Mouse (Mus musculus): ENCODE data around the gene Rnase1.
"Not testable (repeated sequence)": the region's sequence is repeated elsewhere in the genome, so short reads cannot be mapped to it uniquely, and the experiment has no call there.

Gene Rnase1

DNA sequence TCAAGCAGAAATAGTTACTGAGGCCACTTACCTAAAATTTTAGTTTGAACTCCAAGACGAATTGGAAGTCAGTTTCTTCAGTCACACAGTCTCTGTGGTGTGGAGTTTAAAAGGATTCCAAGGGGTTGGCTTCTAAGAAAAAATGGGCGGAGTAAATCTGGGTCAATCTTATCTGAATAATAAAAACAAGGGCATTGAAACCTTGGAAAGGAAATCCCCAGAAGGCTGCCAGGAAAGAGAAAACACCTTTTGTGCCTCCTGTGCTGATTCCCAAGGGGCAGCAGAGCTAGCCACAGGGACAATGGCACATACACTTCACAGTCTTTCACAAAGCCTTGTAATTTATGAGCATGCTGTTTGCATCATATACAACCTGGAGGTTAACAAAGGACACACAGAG lies at the start of gene Rnase1:
Gene Rnase1, minus strand, starts transcription at position 101 of the 400 bp plus-strand sequence.
- DNase-seq (ENCODE audit: low spot score) = no peak

DNA sequence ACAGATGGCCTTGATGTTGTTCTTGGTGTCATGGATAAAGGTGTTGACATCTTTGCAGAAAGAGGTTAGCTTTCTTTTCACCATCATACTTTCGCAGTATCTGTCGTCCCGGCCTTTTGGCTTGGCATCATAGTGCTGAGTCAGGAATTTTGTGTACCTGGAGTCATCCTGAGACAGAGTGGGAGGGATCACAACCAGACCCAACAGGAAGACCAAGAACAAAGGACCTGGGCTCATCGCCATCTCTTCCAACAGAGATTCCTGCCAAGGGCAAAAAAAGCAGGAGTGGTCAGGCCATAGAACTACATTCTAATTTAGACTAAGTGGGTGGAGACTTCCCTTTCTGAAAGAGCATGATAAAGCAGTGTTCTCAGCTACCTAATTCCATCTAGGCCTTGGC lies 49.1 kb upstream of the Rnase1 start:
- DNase-seq (ENCODE audit: low spot score) = no peak

DNA sequence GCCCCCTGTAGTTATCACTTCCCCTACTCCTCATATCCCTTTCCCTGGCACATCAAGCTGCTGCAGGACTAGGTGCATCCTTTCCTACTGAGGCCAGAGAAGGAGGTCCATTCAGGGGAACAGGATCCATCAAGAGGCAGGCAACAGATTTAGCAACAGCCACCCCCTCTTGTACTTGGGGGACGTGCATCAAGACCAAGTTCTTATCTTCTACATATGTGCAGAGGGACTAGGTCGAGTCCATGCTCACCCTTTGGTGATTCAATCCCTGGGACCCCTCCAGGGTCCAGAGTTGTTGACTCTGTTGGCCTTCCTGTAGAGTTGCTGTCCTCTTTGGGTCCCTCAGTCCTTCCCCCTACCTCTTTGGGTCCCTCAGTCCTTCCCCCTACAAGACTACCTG lies 34.5 kb upstream of the Rnase1 start:
- DNase-seq (ENCODE audit: low spot score) = not testable (repeated sequence)

DNA sequence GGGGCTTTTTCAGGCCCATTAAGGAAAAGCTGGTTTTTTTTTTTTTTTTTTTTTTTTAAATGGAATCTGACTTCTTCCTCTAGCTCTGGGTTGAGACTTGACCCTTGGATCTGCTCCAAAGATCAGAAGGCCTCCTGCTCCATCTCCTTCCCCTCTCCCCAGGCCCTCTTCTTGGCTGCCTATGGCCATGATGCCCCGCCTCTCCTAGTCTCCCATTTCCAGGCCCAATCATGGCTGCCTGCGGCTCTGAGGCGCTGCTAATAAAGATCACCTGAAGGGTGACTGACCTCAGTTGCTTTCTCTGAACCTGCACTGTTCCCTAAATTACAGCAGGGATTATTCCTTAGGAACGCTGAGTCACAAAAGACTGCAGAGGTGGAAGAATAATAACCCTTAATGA lies 27.3 kb upstream of the Rnase1 start:
- no peak for DNase-seq (ENCODE audit: low spot score)

DNA sequence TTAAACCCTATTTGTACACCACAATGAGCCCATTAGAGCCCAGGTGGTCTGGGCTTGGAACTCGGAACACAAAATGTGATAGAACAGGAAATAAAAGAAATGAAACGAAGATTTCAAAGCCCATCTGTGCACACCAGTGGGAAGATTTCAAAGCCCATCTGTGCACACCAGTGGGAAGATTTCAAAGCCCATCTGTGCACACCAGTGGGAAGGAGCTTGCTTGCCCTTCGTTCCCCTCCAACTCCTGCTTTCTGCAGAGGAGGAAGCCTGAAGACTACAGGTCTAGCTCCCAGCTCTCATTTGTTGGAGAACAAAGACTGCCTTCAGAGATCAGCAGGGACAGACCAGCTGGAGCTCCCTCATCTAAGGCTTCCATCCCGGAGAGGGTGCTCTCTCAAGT lies 26.4 kb upstream of the Rnase1 start:
- DNase-seq (ENCODE audit: low spot score) = not testable (repeated sequence)

DNA sequence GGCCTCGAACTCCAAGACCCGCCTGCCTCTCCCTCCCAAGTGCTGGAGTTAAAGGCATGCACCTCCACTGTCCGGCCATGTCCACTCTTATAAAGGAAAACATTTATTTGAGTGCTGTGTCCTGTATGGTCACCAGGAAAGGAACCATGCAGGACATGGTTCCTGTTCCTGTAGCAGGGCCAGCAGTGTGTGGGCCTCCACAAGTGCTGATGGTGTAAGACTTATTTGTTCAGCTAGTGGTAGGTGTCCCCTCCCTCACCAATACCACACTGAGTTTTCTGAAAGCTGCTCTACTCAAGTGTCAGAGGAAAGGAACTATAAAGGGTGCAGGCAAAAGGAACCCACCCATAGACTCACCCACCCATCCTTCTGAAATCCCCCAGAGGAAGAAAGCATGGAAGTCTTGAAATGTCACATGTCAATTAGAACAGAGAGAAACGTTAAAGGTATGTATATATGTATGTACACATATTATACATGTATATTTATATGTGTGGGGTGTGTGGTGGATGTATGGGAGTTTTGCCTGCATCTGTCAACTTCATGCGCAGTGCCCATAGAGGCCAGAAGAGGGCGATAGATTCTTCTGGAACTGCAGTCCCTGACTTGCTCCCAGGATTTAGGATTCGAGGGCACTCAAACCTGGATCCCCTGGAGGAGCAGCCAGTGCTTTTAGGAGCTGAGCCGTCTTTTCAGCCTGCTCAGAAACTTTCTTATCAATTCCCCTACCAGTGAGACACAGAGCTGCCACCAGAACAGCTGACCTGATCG lies 25.7 kb upstream of the Rnase1 start:
- peak; percentile 74 for DNase-seq (ENCODE audit: low spot score)

DNA sequence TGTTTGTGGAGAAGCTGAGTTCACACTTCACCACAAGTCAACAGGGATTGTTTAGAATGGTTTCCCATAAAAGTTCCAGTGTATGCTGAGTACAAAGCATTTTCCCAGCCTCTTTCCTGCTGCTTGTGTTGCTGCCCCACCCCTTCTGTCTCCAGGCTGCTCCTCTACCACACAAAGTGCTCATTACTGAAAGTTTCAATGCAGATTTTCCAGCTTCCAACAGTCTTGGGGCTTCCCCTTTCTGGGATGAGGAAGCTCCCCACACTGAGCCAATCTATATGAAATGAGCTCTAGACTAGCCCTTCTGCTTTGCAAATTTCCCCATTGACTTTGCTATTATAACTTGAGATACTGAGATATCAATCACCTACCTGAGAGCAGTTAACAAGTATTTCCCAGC lies 19.5 kb upstream of the Rnase1 start:
- DNase-seq (ENCODE audit: low spot score) = no peak

DNA sequence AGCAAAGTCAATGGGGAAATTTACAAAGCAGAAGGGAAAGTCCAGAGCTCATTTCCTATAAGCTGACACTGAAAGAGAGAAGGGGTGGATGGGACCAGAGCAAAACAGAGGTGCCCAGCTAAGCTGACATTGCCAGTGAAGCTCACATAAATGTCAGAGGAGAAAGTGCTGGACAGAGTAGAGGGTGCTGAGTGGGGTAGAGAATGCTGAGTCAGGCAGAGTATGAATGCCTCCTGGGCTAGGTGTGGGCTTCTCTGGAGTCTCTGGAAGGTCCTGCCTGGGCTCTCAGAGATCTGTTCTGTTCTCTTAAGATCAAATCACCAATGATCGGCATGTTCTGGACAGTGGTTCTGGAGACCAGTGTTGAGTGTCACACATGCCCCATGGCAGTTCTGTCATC lies 18.9 kb upstream of the Rnase1 start:
- no peak for DNase-seq (ENCODE audit: low spot score)

DNA sequence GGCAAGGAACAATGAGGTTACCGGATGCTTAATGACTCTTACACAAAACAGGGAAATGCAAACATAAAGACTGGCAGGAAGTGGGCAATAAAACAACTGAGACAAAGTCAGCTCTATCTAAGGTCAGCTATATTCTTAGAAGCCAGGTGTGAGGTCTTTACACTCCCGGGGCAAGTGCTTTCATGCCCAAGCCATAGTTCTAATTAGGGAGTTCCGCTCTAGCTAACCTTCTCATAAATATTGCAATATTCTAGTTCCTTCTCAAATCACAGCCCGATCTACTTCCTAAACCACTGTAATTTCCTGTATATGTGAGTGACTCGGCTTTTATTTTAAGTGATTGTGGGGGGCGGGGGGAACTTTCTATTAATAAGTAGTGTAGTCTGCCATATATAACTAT lies 16.7 kb upstream of the Rnase1 start:
- not testable (repeated sequence) for DNase-seq (ENCODE audit: low spot score)

DNA sequence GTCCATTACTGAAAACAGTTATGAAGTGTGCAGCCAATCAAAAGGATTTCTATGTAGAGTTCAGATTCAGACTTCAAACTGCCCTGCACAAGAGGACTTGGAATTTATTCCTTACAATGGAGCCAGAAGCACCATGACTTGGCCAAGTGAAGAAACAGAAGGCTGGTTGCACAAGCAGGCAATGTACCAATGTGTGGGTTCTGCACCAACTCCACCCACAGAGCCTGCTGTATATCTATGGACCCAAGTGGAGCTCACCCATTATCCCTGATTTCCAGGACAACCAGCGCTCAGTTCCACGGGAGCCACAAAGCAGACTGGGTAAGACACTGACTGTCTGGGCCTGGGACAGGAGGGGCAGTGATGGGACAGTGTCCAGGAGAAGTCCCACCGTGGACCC lies 15.4 kb upstream of the Rnase1 start, which contains the start of gene Rnase2b:
Gene Rnase2b, plus strand, starts transcription at position 285 of the 400 bp plus-strand sequence.
- not testable (repeated sequence) for DNase-seq (ENCODE audit: low spot score)

DNA sequence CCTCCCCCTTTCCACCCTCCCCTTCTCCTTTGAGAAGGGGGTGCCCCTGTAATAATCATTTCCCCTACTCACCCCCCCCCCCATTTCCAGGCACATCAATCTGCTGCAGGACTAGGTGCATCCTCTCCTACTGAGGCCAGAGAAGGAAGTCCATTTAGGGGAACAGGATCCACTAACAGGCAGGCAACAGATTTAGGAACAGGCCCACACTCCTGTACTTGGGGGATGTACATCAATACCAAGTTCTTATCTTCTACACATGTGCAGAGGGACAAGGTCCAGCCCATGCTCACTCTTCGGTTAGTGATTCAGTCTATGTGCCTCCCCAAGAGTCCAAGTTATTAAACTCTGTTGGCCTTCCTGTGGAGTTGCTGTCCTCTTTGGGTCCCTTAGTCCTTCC lies 10.5 kb upstream of the Rnase1 start:
- no peak for DNase-seq (ENCODE audit: low spot score)

DNA sequence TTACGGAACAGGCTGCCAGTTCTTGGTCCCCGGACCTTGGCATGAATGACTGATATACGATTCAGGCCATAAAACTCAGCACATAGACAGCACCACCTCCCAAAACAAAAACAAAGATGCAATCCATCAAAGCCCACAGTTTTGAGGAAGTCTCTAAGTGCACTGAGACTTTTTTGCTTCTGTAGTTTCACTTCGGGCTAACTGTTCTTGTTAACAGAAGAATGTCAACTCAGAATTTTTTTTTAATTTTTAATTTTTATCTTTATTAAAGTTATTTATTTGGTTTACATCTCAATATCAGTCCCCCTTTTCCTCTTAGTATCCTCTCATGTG lies 10.1 kb upstream of the Rnase1 start:
- no peak for DNase-seq (ENCODE audit: low spot score)

DNA sequence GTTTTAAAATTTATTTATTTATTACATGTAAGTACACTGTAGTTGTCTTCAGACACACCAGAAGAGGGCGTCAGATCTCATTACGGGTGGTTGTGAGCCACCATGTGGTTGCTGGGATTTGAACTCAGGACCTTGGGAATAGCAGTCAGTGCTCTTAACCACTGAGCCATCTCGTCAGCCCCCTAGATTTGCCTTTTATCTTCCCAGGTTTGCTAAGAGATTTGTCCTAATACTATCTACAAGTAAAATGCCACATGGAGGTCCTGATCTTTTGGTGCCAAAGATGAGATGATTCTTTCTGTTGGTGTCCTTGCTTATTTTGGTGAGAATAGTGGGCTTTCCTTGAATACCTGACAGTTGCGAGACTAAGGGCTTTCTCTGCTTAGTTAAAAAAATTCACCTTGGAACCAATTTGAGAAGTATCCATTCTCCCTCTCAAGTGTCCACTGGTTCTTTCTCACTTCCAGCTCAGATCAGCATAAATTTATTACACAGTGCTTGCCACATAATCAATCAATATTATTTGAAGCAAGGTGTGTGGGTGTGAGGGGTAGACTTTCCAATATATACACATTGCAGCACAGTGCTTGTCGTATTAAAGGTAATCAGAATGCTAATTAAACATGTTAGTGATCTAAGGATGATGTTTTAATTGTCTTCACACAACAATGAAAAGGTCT lies 9.6 kb upstream of the Rnase1 start:
- DNase-seq (ENCODE audit: low spot score) = no peak

DNA sequence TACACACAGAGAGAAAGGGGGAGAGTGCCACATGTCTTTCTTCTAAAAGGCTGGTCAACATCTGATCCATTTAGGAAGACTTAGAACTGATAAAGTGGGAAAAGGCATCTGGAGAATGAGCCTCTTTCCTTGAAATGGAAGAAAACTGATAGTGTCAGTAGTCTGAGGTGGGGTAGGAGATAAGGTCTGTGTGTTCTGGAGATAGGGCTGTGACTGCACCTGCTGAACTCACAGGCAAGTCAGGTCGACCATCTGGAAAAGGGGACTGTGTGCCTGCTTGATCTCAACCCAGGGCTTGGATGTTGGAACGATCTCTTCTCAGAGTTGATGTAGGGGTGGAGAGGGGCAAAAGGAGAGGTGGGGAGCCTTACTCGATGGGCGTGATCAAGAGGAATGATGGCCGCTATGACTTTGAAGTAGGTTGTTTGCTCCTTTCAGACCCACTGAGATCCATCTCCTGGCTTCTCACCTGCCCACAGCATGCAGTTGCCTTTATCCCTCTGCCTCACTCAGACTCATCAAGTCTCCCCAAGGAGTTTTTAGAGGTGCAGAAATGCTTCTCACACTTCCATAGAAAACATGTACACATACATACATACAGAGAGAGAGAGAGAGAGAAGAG lies 5.8 kb upstream of the Rnase1 start:
- no peak for DNase-seq (ENCODE audit: low spot score)

DNA sequence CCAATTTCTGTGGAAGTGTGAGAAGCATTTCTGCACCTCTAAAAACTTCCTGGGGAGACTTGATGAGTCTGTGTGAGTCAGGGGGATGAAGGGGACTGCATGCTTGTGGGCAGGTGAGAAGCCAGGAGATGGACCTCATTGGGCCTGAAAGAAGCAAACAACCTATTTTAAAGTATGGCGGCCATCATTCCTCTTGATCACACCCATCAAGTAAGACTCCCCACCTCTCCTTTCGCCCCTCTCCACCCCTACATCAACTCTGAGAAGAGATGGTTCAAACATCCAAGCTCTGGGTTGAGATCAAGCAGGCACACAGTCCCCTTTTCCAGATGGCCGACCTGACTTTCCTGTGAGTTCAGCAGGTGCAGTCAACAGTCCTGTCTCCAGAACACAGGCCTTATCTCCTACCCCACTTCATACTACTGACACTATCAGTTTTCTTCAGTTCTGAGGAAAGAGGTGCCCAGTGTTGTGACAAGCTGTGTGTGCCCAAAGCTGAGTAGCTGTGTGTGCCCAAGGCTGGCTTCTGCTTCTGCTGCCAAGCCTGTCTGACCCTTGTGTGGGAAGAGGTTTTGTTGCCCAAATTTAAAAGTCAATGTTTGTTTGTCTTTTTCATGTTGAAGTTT lies 3.7 kb upstream of the Rnase1 start:
- no peak for DNase-seq (ENCODE audit: low spot score)

DNA sequence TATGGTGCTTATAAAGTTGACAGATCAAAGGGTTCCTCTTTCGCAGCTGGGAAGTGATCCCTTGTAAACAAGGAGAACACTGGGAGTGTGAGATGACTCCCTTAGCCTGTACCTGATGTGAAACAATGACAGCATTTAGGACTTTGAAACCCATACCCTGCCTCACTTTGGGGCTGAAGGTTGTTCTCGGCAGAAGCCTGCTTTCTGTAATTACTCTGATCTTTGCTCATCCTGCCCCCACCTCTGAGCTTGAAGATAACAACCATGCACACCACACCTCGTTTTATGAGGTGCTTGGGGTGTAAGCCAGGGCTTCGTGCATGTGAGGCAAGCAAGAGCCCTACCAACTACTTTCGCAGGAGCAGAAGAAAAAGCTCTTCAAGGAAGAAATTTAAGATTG lies 2.6 kb upstream of the Rnase1 start:
- no peak for DNase-seq (ENCODE audit: low spot score)

DNA sequence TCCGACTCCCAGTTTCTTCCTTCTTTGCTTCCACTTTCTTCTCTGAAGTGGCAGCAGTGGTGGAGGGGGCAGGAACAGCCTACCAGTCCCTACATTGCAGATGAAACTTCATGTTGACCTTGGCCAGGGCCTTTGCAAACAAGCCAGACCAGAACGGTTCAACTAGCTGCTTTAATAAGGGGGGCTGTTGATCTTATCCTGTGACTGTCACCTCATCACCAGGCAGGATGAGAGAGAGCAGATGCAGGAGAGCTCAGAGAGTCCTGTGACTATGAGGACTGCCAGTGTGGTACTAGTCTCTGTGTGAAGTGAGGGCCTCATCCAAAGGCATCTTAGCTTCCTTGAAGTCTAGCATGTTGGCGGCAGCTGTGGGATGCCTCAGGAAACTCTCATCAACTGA lies 1.4 kb upstream of the Rnase1 start:
- no peak for DNase-seq (ENCODE audit: low spot score)

DNA sequence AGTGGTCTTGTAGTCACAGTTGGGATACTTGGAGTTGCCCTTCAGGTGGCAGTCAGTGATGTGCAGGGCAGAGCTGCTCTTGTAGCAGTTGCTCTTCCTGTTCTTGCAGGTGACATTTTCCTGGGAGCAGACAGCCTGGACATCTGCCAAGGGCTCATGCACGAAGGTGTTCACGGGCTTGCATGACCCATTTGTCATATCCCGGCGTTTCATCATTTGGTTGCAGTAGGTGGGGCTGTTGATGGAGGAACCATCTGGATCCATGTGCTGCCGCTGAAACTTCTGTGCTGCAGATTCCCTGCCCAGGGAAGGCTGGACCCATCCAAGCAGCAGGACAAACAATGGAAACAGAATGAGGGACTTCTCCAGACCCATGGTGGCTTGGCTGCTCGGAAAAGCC lies 1.1 kb downstream of the Rnase1 start:
- DNase-seq (ENCODE audit: low spot score) = no peak

DNA sequence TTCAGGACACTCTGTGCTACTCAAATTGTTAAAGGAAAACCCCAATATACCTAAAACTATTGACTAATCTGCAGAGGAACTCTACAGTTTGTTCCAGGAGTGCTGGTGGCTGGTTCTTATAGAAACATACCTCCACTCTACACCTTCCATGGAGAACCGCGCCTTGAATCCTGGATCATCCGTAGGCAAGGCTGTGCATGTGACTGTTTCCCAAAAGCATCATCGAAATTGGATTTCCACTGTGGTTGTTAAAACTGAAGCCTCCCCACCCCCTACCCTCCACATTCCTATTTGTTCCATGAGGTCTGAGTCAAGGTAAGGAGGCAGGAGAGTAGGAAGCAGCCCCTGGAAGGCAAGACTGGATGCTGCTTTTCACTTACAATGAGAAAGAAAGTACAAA lies 2.1 kb downstream of the Rnase1 start:
- no peak for DNase-seq (ENCODE audit: low spot score)

DNA sequence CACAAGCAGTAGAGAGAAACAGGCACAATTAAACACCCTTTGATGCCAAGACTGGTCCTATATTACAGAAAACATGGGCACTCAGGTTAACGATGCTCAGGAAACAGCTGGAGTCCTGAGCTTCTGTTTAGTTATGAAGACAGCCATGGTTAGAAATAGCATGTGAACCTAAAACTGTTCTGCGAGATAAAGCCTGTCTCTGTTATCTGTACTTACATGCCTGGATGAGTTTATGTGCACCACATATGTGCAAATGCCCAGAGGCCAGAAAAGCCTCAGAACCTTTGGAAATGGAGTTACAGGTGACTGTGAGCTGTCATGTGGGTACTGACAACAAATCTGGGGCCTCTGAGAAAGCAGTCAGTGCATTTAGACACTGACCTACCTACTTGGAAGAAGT lies 2.6 kb downstream of the Rnase1 start:
- no peak for DNase-seq (ENCODE audit: low spot score)

DNA sequence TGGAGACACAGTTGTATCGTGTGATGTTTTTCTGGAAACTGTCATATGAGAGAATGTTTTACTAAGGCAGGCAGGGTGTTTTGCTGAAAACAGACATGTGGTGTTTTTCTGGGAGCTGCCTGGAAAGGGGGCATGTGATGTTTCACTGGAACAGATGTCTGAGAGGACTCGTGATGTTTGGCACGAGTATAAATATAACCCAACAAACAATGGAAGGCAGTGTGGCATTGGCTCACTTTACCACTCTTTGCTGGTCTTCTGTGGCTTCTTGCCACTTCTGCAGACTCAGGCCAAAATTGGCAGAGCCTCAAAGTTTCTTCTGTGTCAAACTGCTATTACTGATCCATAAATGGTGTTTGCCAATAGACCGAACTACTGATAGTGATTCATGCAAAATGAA lies 3.3 kb downstream of the Rnase1 start:
- no peak for DNase-seq (ENCODE audit: low spot score)

DNA sequence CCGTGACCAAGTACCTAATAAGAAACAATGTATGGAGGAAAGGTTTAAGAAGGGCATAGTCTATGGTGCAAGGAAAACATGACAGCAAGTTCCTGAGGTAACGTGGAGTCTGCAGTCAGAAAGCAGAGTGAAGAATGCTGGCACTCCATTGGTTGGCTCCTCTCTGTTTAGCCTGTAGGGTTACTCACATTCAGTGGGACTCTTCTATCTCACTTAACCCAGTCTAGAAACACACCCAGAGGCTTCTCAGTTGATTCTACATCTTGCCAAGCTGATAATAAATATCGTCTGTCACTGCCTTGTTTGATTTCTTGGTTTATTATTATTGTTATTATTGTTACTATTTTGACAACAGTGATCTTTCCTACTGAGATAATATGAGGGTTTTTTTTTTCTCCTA lies 4.0 kb downstream of the Rnase1 start:
- no peak for DNase-seq (ENCODE audit: low spot score)

DNA sequence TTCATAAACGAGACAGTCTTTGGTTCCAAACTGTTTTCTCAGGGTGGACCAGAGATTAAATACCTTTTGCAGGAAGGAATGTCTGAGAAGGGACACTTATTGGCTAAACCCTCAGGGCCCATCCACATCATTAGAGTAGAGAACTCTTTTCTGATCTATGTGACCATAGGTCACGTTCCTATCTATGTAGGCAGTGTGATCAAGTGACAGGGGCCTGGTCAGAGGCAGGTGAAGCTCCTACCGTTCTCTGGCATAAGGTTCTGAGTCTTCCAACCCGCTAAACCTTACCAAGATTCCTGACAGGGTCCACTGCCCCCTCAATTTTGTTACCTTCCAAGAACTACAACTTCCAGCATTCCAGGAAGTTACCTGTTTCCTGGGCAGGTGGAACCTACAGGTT lies 4.5 kb downstream of the Rnase1 start:
- DNase-seq (ENCODE audit: low spot score) = no peak

All from embryo, embryonic 10 days (tissue).